Mouse (Mus musculus): ENCODE results near the gene Selenbp1. TPM values are rescaled to one million over a fixed set of nuclear protein-coding genes. Genes with fewer than 3 reads are reported as not detected.

Gene Selenbp1
- total RNA-seq, 2 experiments from 2014 or later: 8.2 to 17.1 TPM

- intact Hi-C loops (cut with DNase I): no loop called here
- no peak for DNase-seq
These were observed 39.7 kb downstream of the Selenbp1 start for GRCm38 (mm10) chr3:94972552-94972951.

GRCm38 (mm10) chr3:94973620-94974019 is 40.8 kb downstream of the Selenbp1 start:
- no peak for DNase-seq
- intact Hi-C loops (cut with DNase I): no loop called here

GRCm38 (mm10) chr3:94974026-94974527 is 41.2 kb downstream of the Selenbp1 start:
- intact Hi-C loops (cut with DNase I): no loop called here
- DNase-seq: no peak

DNA sequence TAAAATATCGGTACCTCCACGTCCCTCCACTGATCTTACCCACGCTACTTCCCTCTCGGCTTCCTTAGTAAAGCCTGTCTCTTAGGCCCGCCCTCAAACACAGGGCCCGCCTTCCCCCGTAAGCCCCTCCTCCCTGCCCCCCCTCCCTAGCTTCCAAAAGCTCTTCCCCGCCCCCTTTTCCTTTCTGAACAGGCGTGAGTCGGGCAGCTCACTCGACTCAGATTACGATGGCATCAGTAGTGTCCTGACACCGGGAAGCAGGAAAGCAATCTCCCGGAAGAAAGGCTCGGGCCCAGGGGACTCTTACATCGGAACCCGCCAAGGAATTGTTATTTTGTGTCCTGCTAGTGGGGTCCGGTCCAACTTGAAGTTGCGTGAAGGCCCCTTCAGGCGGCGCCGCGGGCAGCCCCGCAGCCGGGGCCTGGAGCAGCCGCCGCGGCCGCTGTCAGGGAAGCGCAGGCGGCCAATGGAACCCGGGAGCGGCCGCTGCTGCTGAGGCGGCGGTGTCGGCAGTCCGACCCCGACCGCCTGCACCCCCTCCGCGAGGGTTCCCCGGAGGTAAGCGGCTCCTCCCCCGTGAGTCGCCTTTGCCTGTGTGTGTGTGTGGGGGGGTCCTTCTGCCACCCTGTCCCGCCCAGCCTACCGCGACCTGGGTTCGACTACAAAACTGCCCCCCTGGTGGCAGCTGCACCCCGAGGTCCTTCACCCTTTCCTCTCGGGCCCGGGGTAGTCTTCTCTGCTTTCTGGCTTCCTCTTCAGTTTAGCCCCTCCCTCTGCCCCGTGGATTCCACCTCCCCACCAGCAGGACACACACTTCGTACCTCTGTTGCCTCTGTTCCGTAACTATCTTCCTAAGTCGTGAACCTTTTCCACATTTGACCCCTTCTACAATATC is 41.9 kb downstream of the Selenbp1 start, which contains the start of gene Pi4kb:
TSS of gene Pi4kb (plus strand) at position 204 of the 895 bp plus-strand sequence.
- intact Hi-C loops (cut with DNase I): no loop called here

DNA sequence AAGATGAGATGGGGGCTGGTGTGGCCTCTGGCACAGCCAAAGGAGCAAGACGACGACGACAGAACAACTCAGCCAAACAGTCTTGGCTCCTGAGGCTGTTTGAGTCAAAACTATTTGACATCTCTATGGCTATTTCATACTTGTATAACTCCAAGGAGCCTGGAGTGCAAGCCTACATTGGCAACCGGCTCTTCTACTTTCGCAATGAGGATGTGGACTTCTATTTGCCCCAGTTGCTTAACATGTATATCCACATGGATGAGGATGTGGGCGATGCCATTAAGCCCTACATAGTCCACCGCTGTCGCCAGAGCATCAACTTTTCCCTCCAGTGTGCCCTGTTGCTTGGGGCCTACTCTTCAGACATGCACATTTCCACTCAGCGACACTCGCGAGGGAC is 51.5 kb downstream of the Selenbp1 start:
- intact Hi-C loops (cut with DNase I): no loop called here

More for the DNA sequence above, 41.9 kb downstream of the Selenbp1 start, which contains the start of gene Pi4kb:
- peak; percentile 75 to 90 for DNase-seq

GRCm38 (mm10) chr3:94985513-94985912 is 52.7 kb downstream of the Selenbp1 start:
- intact Hi-C loops (cut with DNase I): no loop called here
- DNase-seq: no peak

More for the DNA sequence above, 51.5 kb downstream of the Selenbp1 start:
- no peak for DNase-seq

DNA sequence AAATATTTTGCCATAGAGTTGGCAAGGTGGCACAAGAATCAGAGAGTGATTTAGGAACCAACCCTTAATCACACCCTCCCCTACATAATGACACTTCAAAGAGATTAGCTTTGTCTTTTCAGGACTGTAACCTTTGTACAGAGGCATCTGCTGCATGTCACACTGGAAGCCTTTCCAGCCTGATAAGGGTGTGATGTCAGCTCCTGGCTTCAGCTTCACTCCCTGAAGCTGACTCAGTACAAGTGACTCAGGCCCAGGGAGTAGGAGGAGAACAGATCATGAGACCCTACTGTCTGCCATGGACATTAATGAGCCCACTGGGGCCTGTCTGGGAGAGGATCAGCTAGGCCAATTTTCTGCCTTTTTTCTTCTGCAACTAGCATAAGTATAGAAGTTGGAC is 54.7 kb downstream of the Selenbp1 start:
- intact Hi-C loops (cut with DNase I): no loop called here
- DNase-seq: peak; percentile 41 to 64

GRCm38 (mm10) chr3:94989159-94989761 is 56.4 kb downstream of the Selenbp1 start:
- intact Hi-C loops (cut with DNase I): no loop called here
- peak in 1 of 2 experiments; percentile 29 for DNase-seq

Other genes with a start within 250 kb of the Selenbp1 start
- 1 to 10 TPM in 1 of 2 experiments, under 1 TPM in 1; 0.44 to 1.8 TPM for gene Selenbp2, start 239.5 kb upstream of the Selenbp1 start, total RNA-seq (2021)
- under 1 TPM; 0.12 to 0.13 TPM for gene Cgn, start 146.6 kb upstream of the Selenbp1 start, total RNA-seq (2021)
- gene Pogz, start 95.5 kb upstream of the Selenbp1 start, total RNA-seq (2021): 10 to 100 TPM; 12.3 to 14.5 TPM
- 100 to 1,000 TPM; 189 to 190 TPM for gene Psmb4, start 46.1 kb upstream of the Selenbp1 start, total RNA-seq (2021)
- gene Rfx5, start 21.0 kb downstream of the Selenbp1 start, total RNA-seq (2021): 1 to 10 TPM; 3.8 to 5.7 TPM
- gene Pi4kb, start 41.7 kb downstream of the Selenbp1 start, total RNA-seq (2021): 10 to 100 TPM; 18.6 to 19.6 TPM
- gene Zfp687, start 82.4 kb downstream of the Selenbp1 start, total RNA-seq (2021): 10 to 100 TPM in 1 of 2 experiments, 1 to 10 TPM in 1; 9.5 to 11.7 TPM
- 100 to 1,000 TPM; 178 to 188 TPM for gene Psmd4, start 109.6 kb downstream of the Selenbp1 start, total RNA-seq (2021)
- 10 to 100 TPM; 20.2 to 24.8 TPM for gene Pip5k1a, start 173.9 kb downstream of the Selenbp1 start, total RNA-seq (2021)
- gene Vps72, start 178.0 kb downstream of the Selenbp1 start, total RNA-seq (2021): 10 to 100 TPM; 39.4 to 47.9 TPM
- gene Tmod4, start 191.4 kb downstream of the Selenbp1 start, total RNA-seq (2021): 100 to 1,000 TPM; 623 to 679 TPM
- gene Scnm1, start 201.0 kb downstream of the Selenbp1 start, total RNA-seq (2021): 10 to 100 TPM; 21.7 to 27.3 TPM
- 1 to 10 TPM; 6.4 to 8.2 TPM for gene Lysmd1, start 201.0 kb downstream of the Selenbp1 start, total RNA-seq (2021)
- gene Tnfaip8l2, start 209.3 kb downstream of the Selenbp1 start, total RNA-seq (2021): under 1 TPM; 0.38 to 0.69 TPM
- gene Sema6c, start 227.4 kb downstream of the Selenbp1 start, total RNA-seq (2021): 10 to 100 TPM; 96.3 to 98.2 TPM